Mouse (Mus musculus) embryonic fibroblast, embryonic 13.5 days (primary cell): ENCODE measurements around the gene Kank2. TPM values are rescaled to one million over a fixed set of nuclear protein-coding genes. Genes with fewer than 3 reads are reported as not detected.
"Not testable (repeated sequence)": the region's sequence is repeated elsewhere in the genome, so short reads cannot be mapped to it uniquely, and the experiment has no call there.

ENCODE experiments used
- H3K27ac ChIP-seq: 2 replicates; pipeline ENCODE4 v1.5.1; 2012; ENCODE audit warnings: low read length, control low read depth, inconsistent platforms; ENCODE audit not compliant: insufficient read depth
- H3K4me1 ChIP-seq: 2 replicates; pipeline ENCODE4 v1.6.1; 2011; ENCODE audit warnings: low read length; ENCODE audit not compliant: control insufficient read depth, insufficient read depth
- H3K4me3 ChIP-seq: 2 replicates; pipeline ENCODE4 v1.5.1; 2011; ENCODE audit warnings: mild to moderate bottlenecking, control low read depth, low read length; ENCODE audit not compliant: insufficient read depth
- CTCF ChIP-seq: IDR thresholded peaks from 2 replicates; pipeline ENCODE4 v1.5.1; 2011; ENCODE audit warnings: mild to moderate bottlenecking, control low read depth, low read length, moderate library complexity, borderline replicate concordance; ENCODE audit not compliant: insufficient read depth
- POLR2A ChIP-seq: IDR thresholded peaks from 2 replicates; pipeline ENCODE4 v1.6.1; 2011; ENCODE audit warnings: low read depth, mild to moderate bottlenecking, control low read depth, low read length, moderate library complexity
- polyA plus RNA-seq: library from polyadenylated mRNA; stranded (reverse); fragments of >200 nt; gene quantifications from 2 replicates; pipeline ENCODE4 v1.2.4, GENCODE M21; 2011; ENCODE audit warnings: low read depth; ENCODE audit not compliant: missing spikeins, insufficient read length

The Kank2 gene
- polyA plus RNA-seq, 1 experiment, result 59.7 TPM

DNA sequence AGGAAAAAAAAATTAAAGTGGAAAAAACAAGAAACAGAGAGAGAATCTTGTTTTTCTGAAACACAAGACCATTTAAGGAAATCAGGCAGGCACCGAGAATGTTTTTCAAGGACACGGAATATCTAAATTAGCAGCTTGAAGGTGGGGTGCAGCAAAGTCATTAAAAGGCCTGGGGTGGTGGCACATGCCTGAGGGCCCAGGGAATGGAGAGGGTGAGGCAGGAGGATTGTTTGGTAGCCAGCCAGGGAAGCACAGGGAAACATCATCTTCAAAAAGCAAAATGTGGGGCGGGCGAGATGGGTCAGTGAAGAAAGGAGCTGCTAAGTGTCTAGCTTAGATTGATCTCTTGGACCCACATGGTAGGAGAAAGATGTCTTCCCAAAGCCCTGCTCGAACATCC lies 10.9 kb downstream of the Kank2 start:
- TF ChIP-seq POLR2A, result no peak
- no peak for TF ChIP-seq CTCF

DNA sequence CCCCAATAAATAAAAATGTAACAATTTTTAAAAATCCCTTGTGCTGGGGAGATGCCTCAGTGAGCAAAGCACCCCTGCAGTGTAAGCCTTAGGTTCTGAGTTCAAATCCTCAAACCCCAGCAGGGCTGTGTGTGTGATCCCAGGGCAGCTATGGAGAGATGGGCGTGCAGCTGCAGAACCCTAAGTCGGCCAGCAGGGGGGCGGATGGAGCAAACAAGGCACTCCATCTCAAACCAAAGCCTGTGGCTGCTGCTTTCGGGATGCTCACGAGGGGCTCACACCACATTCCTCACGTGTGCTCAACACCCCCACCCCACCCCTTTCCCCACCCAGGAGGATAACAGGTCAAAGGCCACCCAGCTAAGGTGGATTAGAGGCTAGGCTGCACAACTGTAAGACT lies 11.6 kb downstream of the Kank2 start:
- Histone ChIP-seq H3K4me3 (no peak overlapping the region), H3K4me1 (peaks cover 9% of the 10 kb centered on the region; the same call in 1 of the 2 replicates), H3K27ac (peak overlapping the region; percentile 73; the same call in 1 of the 2 replicates)
- TF ChIP-seq POLR2A (no peak), CTCF (peak; percentile 50; the same call in 1 of the 2 replicates)

More for the DNA sequence above, 10.9 kb downstream of the Kank2 start:
- Histone ChIP-seq H3K4me1 (peaks cover 6% of the 10 kb centered on the region; the same call in 1 of the 2 replicates), H3K4me3 (no peak overlapping the region), H3K27ac (peak overlapping the region; percentile 73)

DNA sequence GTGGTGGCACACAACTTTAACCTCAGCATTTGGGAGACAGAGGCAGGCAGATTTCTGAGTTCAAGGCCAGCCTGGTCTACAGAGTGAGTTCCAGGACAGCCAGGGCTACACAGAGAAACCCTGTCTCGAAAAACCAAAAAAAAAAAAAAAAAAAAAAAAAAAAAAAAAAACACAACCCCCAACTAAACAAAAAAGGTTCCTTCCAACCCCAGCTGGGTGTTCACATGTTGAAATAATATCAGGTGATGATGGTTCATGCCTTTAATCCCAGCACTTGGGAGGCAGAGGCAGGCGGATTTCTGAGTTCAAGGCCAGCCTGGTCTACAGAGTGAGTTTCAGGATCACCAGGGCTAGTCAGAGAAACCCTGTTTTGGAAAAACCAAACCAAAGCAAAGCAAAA lies 12.2 kb downstream of the Kank2 start:
- not testable (repeated sequence) for H3K27ac ChIP-seq, H3K4me3 ChIP-seq, H3K4me1 ChIP-seq

DNA sequence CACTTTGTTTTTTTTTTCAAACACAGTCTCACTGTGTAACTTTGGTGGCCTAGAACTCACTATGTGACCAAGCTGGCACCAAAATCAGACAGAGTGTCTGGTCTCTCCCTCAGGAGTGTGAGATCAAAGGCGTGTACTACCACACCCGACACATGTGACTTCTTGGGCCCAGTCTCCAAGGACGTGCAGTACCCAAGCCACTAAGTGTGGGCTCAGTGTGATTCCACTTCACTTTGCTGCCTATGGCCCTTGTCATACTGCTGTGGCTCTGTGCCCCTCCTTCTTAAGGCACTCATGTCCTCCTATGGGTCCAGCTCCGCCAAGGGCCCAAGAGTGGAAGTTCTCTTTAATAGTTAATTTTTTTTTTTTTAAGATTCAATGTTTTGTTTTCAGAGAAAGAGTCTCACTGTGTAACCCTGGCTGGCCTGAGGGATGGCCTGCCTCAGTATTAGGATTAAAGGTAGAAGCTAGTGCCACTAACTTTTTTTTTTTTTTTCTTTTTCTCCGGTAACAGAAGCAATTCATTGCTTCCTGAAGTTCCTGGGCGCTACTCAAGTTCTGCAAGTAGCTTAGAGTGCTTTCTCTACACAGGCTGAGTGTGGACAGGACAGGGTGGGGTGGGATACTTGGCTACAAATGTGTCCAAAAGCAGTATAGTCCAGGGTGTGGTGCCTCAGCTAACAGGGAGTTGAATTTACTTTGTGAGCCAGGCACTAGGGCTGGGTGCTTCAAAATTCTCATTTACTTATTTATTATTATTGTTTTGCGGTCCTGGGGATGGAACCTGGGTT lies 13.8 kb downstream of the Kank2 start:
- Histone ChIP-seq H3K27ac (no peak overlapping the region), H3K4me3 (no peak overlapping the region), H3K4me1 (0 out of 2 replicates have a peak, but pooled peaks cover 5% of the 10 kb centered on the region)
- no peak for TF ChIP-seq CTCF

DNA sequence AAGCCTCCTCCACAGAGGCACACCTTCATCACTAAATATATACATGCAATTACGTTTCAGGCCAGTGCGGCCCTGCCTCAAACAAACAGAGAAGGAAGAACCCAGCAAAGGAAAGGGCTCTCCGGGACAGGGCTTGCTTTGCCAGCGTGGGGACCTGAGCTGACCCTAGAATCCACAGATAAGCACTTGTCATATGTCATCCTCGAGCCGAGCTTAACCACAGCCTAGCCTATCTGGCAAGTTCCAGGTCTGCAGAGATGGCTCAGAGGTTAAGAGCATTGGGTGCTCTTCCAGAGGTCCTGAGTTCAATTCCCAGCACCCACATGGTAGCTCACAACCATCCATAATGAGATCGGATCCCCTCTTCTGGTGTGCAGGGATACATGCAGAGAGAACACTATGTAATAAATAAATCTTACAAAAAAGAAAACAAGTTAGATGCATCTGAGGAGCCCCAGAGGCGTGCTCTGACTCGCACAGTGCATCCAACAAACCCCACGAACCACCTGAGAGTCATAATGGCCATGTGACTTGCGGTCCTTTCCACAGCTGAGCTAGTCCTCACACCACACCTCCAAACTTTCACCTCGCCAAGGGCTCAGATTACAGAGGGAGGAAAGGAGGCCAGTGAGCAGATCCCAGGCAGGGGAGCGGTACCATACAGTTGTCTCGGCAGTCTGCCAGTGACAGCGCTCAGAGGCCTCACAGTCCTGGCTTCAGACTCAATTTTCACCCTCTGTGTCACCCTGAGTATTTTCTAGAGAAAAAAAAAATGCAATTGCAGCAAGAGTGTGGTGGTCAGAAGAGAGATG lies 16.7 kb downstream of the Kank2 start:
- Histone ChIP-seq H3K27ac (peak overlapping the region; percentile 53; the same call in 1 of the 2 replicates), H3K4me3 (no peak overlapping the region), H3K4me1 (0 out of 2 replicates have a peak, but pooled peaks cover 2% of the 10 kb centered on the region)
- TF ChIP-seq POLR2A (no peak), CTCF (no peak)

DNA sequence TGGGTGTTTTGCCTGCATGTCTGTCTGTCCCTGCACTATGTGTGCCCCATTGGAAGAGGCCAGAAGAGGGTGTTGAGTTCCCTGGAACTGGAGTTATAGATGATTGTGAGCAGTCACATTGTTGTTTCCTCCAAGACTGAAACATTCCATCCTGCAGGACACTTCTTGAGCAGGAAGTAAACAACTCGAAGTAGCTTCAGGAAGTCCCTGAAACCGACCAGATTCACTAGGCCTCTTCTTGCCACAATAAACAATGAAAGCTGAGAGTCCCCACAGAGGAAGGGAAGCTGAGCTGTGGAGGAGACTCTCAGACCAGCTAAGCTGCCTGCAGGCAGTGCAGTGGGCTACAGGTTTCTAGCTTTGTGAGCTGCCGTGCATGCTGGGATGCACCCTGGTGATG lies 20.8 kb downstream of the Kank2 start:
- TF ChIP-seq CTCF (no peak), POLR2A (no peak)
- Histone ChIP-seq H3K27ac (no peak overlapping the region), H3K4me1 (0 out of 2 replicates have a peak, but pooled peaks cover 2% of the 10 kb centered on the region), H3K4me3 (no peak overlapping the region)

DNA sequence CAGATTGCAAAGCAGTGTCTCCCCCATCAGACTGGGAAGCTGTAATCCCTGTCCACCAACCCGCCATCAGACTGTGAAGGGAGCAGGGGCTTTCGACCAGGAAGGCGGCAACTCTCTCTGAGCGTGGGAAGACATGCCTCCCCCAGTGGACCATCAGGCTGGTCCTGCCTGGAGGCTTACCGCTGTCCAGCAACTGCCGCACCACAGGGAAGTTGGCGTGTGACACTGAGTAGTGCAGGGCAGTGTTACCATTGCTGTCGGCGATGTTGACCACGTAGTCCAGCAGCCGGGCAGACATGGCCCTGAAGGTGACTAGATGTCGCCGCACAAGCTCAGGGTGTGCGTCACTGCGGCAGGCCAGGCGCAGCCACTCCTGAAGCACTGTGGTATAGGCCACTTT lies 24.2 kb downstream of the Kank2 start:
- Histone ChIP-seq H3K4me3 (no peak overlapping the region), H3K4me1 (peaks cover 6% of the 10 kb centered on the region; the same call in 1 of the 2 replicates), H3K27ac (no peak overlapping the region)
- TF ChIP-seq POLR2A, result no peak
- TF ChIP-seq CTCF, result no peak

DNA sequence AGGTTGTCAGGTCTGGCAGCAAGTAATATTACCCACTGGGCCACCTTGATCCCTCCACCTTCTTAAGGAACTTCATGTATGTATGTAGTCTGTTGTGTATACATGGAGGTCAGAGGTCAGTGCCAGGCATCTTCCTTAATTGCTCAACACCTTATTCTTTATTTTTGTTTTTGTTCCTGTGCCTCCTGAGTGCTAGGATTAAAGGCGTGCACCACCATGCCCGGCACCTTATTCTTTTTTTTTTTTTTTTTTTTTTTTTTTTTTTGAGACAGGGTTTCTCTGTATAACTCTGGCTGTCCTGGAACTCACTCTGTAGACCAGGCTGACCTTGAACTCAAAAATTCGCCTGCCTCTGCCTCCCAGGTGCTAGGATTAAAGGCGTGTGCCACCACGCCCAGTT lies 25.1 kb downstream of the Kank2 start:
- peaks cover 13% of the 10 kb centered on the region for H3K4me1 ChIP-seq
- H3K27ac ChIP-seq, H3K4me3 ChIP-seq: not testable (repeated sequence)

DNA sequence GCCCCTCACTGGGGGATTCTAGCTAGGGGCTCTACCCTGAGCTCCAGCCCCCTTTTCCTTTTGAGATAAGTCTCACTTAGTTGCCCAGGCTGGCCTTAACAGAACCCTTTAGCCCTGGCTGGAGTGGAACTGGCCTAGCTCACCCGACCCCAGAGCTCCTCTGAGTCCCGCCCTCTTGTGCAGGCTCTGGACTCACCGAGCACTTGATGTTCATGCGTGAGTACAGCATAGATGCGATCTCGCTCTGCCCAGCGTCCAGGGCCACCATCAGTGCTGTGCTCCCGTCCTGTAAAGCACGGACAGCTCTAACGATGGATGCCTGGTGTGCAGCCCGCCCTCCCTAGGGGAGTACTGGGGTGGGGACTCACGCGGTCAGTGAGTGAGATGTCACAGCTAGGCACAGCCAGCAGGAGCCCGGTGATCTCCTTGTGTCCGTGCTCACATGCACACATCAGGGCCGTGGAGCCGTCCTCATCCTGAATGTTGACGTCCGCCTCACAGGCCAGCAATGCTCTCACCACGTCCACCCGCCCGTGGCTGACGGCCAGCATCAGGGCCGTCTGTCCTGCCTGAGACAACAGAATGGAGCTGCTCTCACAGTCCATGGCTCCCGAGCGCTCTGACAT lies 28.9 kb downstream of the Kank2 start:
- Histone ChIP-seq H3K4me1 (peaks cover 17% of the 10 kb centered on the region), H3K4me3 (no peak overlapping the region), H3K27ac (peak overlapping the region; percentile 99)
- no peak for TF ChIP-seq CTCF
